Mouse (Mus musculus) left cerebral cortex, postnatal 4 days (tissue): ENCODE measurements at regions not wholly inside any gene's neighbourhood (a gene's known extent, or its start where the extent isn't known, plus 50 kb on each side); places are given as distances from the start of the nearest gene placed in this dataset.

Experiments used
- DNase-seq: peaks from one replicate; pipeline ENCODE4 v3.0.0-alpha.2; 2022
- intact Hi-C: fragments of 180-260 bp; cut with DNase I; formaldehyde crosslinking; loops from one replicate; pipeline ENCODE4 v1.15.1; 2025

DNA sequence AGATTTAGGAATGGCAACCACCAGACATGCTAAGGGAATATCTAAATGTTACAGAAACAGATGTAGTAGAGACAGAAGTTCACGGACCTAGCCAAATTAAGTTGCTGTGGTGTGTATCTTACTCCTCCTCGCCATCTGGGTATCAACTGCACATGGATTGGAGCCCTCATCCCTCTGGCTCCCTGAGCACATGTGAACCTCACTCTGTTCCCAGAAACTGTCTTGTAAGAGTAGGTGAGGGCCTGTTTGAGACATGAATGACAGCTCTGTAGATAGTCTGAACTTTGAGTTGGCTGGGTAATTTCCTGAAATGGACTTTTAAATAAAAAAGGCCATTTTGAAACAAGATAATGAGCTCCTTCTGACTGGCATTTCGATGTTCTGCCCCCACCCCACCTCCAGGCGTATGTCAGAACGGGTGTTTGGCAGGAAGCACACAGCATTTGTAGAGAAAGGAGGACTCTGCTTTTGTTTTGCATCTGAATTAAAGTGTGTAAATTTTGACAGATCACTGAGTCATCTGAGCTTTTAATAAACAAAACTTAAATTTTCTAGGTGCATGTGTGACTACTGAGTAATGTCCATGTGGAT, 196.9 kb upstream of the Cep126 start:
- no peak for DNase-seq

DNA sequence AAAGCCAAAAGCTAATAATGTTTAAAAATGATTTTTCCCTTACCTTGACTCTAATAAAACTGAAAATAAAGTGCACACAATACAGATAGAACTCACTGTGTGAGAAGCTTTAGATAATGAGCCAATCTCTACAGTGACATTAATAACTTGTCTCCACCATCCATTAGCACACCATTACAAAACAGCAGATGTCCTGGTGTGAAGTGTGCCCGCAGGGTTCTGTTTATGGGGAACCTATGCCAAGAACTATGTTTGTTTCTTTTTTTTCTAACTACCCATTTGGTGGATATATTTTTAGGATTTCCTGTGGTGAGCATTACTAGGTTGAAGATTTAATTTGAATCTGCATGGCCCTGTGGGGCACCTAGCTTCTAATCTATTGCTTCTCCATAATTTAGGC, 203.3 kb upstream of the Trpc6 start:
- DNase-seq: peak; percentile 1
- intact Hi-C loops: no loop called here

More for the DNA sequence above, 196.9 kb upstream of the Cep126 start:
- intact Hi-C loops: no loop called here

DNA sequence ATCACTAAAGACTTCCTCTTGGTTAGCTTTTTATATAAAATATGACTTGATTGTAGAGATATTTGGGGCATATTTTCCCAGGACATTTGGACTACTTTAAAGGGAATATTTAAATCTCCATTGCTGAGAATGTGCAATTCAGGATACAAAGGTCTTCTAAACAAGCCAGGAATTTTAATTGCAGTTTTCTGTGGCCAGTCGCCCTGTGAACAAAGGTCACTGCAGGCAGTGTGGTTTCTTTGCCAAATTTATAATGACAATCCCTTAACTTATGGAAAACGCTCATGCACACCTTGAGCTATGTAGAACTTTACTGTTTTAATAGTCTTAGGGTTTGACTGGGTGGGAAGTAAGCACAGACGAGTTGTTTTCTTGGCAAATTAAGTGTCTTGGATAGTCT, 192.9 kb upstream of the Trpc6 start:
- intact Hi-C loops: no loop called here
- no peak for DNase-seq
